Mouse (Mus musculus): ENCODE data around the gene Cabin1. TPM values are rescaled to one million over a fixed set of nuclear protein-coding genes. Genes with fewer than 3 reads are reported as not detected.
A peak's percentile ranks its signal among the peaks of the same experiment; 100 is the strongest.

The Cabin1 gene
- polyA plus RNA-seq, 2 experiments from 2014 or later = 25.1 to 30.0 TPM

DNA sequence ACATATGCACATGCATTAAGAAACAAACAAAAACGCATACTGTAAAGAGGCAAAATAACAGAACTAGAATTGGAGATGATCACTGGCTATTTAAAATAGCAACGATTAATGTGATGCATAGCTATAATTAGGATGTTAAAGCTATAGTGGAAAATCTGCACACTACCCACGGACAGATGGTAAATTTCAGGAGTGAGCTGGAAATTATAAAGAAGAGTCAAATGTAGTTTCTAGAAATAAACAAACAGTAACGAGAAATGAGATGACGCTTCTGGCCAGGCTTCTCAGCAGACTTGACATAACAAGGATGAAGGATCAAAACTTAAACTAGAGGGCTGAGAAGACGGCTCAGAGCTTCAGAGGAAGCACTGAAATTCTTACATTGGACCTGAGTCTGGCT lies 62.9 kb downstream of the Cabin1 start:
- no peak for ATAC-seq

DNA sequence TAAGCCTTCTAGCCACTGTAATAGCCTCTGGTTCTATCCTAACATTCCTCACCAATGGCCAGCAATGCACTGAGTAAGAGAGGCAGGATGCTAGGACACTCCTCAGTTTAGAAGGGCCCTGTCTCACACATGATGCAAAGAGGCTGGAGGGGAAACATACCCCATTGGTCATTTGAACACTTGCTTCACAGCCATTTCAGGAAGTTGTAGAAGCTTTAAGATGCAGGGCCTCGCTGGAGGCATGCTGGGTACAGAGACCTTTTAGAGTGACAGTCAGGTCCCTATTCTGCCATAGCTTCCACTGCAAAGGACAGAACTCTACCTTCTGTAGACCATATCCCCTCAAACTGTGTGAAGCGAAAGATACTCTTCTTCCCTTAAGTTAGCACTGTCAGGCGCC lies 66.4 kb downstream of the Cabin1 start:
- ATAC-seq = no peak

DNA sequence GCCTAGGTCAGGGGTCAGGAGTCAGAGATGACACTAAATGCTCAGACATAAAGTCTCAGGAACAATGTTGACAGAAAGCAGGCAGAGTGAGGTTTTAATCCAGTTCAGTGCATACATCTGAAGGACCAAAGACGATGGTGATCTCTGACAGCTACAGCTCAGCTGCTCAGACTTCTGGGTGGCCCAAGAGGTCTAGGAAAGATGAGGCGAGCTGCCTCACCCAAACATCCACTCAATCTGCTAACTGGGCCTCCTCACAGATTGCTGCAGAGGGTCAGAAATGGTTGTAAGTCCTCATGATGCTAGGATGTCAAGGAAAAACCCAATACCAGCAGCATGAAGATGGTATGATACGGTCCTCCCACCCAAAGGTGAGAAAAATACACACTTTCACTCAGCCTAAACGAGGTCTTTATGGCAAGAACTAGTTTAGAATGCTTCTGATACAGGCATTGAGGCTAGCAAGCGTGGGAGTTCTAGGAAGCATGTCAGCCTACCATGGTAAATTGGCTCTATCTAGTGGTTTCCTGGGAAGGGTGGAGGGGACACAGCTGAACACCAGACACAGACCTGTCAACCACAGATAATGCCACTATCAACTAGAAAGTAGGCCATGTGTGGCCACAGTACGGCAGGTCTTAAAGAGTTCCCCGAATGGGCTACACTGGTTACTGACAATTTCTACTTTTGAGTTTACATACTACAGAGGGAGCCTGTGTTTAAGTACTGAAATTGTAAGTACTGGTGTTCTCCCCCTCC lies 67.4 kb downstream of the Cabin1 start:
- ATAC-seq = no peak

DNA sequence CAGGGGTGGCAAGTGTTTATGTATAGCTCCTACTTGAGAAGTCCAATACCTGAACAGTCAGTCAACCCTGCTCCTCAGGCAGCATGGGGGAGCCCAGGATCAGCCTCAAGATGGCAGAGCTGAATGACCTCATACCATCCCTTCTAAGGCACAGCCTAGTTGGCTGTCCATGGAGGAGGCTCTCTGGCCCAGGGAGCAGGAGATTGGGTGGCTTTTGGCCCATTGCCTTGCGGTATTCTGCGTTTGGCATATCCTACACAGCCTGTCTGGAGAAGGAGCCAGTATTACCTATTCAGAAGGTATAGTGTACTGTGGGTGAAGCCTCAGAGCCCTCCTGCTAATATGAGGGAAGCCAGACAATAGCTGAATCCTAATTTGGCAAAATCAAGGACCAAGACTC lies 68.6 kb downstream of the Cabin1 start:
- no peak for ATAC-seq

DNA sequence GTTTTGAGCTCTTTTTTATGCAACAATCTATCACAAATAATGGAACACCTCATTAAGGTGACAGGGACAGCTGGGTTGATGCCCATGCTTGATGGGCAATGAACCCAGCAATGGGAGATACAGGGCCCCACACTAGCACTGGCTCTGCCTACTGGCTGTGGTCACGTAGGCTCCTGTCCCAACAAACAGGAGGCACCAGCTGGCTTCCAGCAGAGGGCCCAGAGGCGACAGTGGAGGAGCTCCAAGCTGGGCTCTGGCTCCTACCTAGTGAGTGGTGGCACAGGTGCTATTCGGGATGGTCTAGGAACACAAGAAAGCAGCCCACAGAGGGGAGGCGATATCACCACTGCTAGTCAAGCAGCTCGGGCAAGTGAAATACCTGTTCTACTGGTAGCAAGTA lies 69.1 kb downstream of the Cabin1 start:
- no peak for ATAC-seq

DNA sequence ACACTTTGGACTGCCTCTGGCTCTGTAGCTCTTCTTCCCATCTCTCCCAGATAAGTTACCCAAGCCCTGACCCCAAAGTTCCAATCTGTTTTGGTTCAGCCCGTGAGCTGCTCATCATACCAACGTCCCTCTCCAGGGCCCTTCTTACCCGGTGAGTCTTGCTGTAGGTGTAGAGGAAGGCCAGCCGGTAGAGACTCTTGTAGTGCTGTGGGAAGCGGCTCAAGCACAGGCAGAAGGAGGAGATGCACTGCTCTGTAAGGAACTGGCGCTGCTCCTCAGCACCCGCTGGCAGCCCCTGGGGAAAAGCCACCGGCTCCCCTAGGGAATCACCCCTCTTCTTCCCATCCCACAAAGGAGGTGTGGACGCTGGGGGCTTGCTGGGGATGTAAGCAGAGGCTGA lies 69.6 kb downstream of the Cabin1 start:
- no peak for ATAC-seq

DNA sequence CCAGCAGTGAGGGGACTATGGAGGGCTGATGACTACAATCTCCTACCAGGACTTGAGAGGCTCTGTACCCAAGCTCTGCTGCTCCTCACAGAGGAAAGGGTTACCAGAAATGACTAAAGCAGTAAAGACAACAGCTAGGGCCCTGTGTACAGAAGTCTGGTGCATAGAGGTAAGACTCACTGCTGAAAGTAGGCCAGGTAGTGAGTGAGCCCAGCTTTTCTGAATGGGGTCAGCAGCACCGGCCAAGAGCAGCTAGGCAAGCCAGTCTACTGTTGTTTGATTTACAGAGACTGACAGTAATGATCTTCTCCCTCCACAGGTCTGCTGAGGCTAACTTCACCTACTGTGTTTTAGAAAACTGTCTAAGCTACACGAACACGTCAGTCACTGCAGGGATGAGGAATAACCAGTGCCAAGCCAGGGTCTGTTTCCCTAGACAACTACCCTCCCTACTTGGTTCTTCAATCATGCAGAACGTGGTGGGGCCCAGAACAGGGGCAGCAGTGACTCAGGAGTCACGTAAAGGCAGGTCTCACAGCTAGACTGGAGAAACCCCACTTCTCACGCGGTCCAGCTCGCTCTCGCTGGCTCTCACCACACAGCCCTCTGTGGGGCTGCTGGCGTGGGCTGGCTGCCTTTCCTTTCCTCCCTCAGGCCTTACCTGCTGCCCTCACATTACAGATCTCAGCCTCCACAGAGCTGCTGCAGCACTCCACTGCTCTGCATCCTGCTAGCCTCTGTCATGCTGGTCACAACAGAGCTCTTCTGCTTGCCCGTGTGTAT lies 70.5 kb downstream of the Cabin1 start:
- ATAC-seq = no peak

DNA sequence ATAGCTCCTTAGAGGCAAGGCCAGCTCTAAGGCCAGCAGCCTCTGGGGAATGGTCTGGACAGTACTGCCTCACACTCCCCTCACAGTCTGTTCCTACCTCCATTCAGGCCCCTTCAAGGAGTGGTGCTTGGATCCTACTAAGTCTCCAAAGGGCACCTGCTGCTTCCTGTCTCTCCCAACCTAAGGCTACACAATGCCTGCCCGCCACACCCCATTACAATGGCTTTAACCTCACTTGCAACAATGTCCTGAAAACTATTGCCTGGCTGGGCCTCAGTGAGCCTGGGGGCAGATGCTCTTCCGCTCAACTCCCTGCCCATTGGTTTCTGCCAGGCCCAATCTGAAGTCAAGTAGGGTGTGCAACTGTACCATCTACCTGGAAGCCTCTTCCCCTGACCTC lies 75.5 kb downstream of the Cabin1 start:
- ATAC-seq = no peak

DNA sequence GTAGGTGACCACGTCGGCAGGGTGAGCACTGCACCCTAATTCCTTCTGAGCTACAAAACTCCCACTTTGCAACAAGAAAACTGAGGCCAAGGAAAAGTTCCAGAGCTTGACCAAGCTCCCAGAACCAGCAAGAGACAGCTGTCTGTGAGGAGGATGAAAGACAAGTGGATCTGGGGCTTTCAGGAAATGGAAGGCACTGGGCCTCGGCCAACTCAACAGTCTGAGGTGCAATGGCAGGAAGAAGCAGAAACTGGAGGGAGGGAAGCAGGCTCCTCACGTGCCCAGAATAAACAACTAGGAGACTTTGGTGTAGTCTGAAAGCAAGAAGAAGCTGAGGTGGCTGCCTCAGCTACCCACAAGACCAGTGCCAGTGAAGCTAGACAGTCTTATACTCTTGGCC lies 77.4 kb downstream of the Cabin1 start:
- no peak for ATAC-seq

DNA sequence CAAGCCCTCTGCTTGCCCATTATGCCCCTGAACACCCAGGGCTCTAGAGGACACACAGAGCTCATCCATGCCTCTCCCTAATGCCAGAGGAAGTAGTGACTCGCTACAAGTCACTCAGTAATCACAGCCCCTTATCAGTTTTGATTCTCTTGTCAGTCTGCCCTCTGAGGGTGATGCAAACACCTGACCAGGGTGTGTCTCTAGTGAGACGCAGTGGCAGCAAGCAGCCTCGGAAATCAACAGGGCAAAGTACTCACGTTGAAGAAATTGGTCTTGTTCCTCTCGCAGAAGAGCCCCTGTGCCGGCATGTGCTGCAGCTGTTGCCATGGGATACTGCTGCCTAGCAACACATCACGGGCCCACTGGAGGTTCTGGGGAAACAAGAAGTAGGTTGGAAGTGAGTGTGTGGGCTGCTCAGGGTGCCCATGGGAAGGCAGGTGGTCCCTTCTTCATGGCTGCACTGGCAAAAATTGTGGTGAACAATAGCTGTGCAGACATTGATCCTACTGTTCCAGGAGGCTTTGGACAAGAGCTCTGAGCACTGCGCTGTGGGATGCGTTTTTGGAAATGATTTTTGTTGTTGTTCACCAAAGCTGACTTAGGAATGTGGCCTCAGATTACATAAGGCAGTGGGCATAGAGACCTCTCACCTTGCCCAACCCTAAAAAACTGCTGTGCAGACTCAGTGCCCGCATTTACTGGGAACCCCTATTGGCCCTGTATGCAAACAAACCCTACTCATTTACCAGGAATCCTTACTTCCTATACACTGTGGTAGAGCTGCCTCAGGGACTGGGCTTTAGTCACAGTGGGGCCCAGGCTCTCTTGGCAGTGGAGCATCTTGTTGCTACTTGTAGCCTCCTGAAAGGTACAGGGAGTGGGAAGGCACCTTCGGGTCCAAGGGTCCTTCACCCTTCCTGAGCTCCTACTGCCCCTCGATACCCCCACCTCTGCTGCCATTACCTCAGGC lies 79.8 kb downstream of the Cabin1 start:
- no peak for ATAC-seq

DNA sequence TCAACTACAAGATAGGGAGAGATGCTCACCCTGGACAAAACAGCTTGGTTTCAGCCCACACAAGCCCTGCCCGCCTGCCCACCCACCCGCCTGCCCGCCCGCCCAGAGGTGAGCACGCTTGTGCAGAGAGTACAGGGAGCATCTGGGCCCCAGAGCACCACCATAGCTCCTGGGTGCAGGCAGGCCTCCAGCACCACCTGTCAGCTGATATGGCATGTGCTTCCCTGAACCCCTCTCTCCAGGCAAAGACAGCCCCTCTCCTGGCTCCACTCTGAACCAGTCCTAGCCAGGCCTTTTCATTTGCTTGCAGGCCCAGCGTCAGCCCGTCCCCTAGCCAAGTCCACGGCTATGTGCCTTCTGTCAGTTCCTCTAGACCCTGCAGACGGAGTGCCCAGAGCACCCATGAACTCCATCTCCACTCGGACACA lies 83.6 kb downstream of the Cabin1 start:
- ATAC-seq = no peak

DNA sequence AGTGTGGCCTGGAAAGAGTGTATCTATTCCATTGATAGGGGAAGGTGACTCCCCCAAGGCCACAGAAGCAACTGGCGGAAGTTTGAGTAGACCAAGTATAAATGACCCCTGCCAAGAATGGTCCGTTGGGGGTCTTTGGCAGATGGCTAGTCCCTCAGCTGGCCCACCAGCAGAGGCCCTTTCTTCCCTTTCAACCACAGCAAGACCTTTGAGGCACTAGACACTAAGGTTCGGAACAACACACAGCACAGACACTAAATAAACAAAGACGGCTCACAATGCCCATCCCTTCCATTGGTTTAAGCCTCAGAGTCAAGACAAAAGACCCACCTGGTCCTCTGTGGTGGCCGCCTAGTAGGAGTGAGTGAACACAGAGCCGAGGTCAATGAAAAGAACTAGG lies 84.9 kb downstream of the Cabin1 start:
- no peak for ATAC-seq

DNA sequence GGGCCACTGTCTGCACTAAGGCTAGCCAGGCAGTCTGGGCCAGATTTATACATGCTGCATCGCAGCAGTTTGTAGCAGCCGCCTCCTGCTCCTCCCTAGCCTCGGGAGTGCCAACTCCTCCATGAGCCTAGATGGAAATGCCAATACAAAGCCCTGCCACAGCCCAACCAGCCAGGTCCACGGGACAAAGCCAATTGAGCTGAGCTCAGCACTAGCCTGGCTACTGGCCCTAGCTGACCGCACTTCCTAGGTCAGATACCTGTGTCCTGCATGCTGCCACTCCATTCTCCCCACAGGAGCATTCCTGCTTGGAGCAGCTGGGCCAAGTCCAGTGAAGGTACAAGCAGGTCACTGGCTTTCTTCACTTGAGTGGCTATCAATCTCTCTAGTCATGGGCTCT lies 86.2 kb downstream of the Cabin1 start:
- no peak for ATAC-seq

DNA sequence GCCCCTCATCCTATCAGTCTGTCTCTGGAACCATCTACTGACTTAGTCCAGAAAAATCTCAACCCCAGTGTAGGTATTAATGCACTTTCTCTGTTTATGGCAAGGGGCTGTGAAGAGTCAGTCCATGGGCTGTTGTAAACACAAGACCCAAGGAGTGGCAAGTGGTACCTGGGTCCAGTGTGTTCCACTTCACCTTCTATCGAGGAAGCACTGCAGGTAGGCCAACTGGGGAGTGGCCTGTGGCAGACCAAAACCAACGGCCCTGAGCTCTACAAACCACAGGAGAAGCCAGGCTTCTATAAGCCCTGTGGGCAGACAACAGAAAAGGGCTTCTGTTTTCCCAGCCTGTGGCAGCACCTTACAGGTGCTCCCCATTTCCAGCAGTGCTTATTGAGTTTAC lies 86.6 kb downstream of the Cabin1 start:
- no peak for ATAC-seq

DNA sequence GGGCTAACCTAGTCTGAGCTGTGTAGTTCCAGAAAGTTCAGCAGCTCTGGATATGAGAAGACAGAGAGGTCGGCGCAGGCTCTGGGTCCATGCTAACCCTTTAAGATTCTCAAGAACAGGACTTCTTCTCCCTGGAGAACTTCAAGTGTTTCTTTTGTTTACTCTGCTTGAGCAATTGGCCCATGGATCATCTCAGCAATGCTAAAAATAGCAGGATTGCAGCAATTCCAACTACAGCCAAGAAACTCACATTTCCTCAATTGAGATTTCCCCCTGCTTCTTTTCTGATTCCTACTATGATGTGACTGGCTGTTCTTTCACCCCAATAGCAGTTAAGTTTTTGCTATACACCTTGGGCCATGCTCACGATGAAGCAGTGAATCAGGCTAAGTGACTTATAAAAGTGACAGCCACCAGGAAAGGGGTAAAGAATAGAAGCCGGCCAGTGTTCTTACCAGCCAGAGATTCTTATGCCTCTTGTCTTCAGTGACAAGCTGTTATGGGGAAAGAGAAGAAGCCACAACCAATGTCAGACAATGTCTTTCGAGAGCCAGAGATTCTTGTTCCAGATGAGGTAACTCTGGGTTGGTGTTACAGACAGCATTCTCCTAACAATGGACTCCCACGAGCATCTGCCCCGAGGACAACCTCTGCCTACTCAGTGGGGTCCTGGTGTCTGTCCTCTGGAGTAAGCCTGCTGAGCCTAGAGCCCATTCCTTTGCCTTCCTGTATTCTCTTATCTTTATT lies 87.1 kb downstream of the Cabin1 start:
- no peak for ATAC-seq

DNA sequence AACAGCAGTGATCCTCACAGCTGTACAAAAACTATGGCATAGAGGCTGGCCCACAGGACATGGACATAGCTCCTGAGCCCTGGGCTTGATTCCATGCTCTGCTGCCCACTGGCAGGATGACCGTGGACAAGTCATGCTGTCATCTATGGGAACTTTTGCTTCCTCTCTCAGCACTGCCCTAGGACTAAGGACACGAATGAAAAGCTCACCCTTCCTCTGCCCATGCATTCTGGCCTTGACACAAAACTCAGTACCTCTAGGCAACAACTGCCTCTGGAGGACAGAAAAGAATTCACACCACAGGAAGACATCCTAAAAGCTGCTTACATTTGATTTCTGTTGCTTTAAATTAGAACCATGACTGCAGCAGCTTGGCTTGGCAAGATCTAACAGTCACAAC lies 87.9 kb downstream of the Cabin1 start:
- no peak for ATAC-seq

DNA sequence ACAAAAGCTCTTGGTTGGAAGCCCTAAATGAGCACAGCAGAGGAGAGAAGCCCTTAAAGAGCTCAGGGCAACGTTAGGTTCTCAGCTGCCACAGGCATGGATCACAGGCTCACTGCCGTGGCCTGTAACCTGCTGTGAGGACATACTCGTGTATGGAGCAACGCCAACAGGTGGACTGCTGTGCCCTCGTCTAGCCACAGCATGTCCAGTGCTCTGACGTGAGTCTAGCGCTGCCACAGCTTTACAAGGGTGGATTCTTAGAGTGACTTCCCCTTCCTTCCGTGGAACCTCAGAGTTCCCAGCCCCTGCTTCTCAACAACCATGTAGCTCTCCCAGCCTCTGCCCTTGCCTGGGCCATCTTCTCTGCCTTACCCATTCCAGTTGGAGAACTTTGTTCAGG lies 88.5 kb downstream of the Cabin1 start:
- no peak for ATAC-seq

DNA sequence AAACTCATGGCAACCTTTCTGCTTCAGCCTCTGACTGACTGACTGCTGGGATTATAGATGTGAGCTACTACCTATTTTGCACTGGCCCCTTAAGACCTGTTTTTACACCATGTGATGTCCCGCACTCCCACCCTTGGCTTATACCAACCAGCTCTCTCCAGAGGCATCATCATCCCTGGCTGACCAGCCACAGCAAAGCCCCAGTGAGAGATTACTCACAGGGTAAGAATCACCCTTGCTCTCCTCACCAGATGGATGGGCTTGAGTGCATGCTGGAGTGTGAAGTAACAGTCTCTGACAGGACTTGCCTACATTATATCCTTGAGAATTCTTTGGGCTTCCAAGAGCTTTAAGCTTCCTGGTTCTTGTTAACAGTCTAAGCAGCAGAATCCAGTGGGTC lies 94.2 kb downstream of the Cabin1 start:
- no peak for ATAC-seq

DNA sequence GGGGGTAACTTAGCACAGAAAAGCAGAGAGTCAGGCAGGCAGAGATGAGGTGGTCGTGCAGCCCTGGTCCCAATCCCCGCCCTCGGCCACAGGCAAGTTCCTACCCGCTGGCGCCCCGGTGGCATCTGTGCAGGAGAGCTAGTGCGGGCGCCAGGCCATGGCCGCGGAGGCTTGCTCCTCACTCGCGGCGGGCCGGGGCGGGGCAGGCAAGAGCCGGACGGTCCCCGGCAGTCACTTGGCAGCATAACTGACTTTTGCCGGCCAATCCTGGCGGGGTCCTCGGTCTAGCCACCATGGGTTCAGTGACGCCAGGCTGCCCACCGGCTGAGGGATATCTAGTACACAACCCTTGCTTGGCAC lies 96.2 kb downstream of the Cabin1 start:
- peak; percentile 46 for ATAC-seq

DNA sequence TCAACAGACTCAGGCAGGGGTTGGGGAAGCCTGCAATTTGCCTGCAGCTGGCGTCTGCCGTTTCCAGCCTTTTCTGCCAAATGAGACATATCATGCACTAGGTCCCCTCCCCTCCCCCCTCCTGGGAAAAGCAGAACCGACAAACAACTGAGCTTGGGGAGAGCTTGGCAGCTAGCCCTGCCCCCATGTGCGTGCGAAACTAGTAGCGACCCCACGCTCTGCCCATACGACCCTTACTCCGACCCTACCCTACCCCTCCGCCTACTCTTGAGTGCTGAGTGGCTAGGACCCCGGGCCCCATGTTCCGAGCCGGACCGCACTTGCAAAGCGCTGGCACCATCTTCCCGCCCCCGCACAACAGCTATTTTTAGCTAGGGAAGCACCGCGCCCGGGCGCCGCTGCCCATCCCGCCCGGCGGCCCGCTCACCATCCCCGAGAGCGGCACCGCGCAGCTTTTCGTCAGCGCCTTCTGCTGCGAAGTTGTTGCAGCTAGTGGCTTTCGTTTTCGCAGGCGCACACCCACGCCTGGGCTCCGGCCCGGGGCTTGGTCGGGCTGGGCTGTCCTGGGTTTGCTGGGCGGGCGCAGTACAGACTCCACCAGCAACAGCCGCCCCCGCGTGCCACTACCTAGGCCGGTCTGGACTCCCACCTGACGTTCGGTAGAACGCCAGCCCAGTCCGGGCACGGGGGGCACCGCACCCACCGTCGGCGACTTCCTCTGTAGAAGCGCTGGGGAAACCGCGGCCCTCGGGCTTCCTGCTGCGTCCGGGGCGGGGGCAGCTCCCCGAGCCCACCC lies 96.8 kb downstream of the Cabin1 start:
- ATAC-seq = peak; percentile 79

DNA sequence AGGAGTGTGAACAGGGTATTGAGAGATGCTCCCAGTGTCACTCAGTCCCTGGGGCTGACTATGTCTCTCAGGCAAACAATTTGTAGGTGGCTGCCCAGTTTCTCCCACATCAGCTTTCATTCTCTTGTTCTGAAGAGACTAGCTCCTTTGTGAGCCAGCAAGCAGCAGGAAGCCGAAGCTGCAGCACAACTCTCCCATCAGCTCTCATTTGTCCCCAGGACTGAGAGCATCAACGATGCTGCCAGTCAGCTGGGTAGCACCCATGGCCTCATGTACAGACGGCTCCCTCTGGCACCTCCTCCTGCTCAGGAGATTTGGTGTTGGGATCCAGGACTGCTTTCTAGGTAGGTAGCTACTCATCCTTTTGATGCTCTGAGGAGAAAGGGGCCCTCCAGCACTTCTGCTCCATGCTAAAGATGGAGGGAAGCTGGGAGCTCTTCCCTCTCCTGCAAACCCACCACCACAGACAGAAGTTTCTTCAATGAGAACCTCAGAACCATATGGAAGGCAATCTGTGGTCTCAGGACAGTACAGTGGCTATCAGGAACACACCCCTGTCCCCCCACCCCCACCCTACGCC lies 97.6 kb downstream of the Cabin1 start:
- peak; percentile 17 for ATAC-seq
